Mouse (Mus musculus): ENCODE results near the gene Dnajc4. TPM values are rescaled to one million over a fixed set of nuclear protein-coding genes. Genes with fewer than 3 reads are reported as not detected.
"Not testable (repeated sequence)": the region's sequence is repeated elsewhere in the genome, so short reads cannot be mapped to it uniquely, and the experiment has no call there.

The Dnajc4 gene
- total RNA-seq, 2 experiments from 2014 or later: 33.9 to 38.4 TPM

GRCm38 (mm10) chr19:6995255-6995991 lies 3.1 kb upstream of the Dnajc4 start:
- DNase-seq (ENCODE audit: low spot score): no peak

GRCm38 (mm10) chr19:6994489-6994888 lies 2.1 kb upstream of the Dnajc4 start:
- DNase-seq (ENCODE audit: low spot score): no peak

GRCm38 (mm10) chr19:6994002-6994401 lies 1.6 kb upstream of the Dnajc4 start:
- DNase-seq (ENCODE audit: low spot score): no peak

- no peak for DNase-seq (ENCODE audit: low spot score)
Measured at GRCm38 (mm10) chr19:6993011-6993770, 819 bp upstream of the Dnajc4 start.

- DNase-seq (ENCODE audit: low spot score): not testable (repeated sequence)
Measured at GRCm38 (mm10) chr19:6991166-6991565, 1.2 kb downstream of the Dnajc4 start.

GRCm38 (mm10) chr19:6990712-6991111 lies 1.7 kb downstream of the Dnajc4 start:
- no peak for DNase-seq (ENCODE audit: low spot score)

DNA sequence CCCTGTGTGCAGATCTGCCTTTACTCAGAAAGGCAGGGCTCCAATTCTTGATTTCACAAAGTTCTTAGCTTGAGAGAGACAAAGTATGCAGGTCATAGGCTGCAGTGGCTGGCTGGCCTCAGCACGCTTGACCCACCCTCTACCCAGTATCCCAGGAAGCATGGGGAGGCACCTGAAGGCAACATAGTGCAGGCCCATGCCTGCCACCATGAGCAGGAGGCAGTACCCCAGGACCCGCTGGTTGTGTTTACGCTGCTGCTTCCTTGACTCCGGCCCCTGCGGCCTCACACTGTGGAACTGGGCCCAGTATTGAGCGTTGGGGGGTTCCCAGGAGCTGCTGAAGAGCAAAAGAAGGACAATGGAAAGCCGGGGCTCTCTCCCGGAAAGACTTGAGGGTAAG lies 3.1 kb downstream of the Dnajc4 start:
- DNase-seq (ENCODE audit: low spot score): no peak

GRCm38 (mm10) chr19:6987904-6988285 lies 4.5 kb downstream of the Dnajc4 start:
- no peak for DNase-seq (ENCODE audit: low spot score)

DNA sequence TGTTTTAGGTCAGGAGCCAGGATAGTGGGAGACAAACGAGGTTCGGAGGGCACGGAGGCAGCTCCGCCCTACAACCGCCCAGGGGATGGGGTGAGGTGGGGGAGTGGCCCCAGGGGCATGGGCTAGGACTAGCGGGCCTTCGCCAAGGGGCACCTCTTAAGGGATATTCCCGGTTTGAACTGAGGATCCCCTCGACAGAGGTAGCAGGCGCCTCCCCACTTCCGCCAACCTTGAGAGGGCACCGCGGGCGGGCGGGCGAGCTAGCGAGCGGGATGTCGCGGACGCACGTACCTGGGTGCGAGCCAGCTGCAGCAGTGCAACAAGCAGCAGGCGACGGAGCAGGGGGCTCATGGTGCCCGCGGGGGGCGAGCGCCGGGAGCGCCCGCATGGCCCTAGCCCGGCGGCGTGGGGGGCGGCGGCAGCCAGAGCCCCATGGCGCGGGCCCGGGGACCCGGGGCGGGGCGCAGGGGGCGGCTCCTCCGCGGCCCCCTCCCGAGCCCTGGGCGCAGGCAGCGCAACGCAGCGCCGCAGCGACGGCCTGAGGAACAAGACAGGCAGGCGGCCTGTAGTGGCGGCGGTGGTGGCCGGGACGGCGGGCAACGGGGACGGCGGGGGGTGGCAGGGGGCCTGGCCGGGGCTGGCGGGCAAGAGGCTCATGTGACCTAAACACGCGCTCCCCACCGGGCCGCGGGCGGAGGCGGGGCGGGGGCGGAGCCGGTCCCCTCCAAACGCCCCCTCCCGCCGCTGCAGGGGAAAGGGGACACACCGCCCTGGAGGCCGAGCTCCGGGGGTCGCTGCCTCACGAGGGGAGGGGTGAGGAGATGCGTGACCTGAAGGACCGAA lies 5.1 kb downstream of the Dnajc4 start, which contains the start of gene Vegfb:
Gene Vegfb, minus strand, starts transcription at position 591 of the 843 bp plus-strand sequence.
- DNase-seq (ENCODE audit: low spot score): peak; percentile 62

DNA sequence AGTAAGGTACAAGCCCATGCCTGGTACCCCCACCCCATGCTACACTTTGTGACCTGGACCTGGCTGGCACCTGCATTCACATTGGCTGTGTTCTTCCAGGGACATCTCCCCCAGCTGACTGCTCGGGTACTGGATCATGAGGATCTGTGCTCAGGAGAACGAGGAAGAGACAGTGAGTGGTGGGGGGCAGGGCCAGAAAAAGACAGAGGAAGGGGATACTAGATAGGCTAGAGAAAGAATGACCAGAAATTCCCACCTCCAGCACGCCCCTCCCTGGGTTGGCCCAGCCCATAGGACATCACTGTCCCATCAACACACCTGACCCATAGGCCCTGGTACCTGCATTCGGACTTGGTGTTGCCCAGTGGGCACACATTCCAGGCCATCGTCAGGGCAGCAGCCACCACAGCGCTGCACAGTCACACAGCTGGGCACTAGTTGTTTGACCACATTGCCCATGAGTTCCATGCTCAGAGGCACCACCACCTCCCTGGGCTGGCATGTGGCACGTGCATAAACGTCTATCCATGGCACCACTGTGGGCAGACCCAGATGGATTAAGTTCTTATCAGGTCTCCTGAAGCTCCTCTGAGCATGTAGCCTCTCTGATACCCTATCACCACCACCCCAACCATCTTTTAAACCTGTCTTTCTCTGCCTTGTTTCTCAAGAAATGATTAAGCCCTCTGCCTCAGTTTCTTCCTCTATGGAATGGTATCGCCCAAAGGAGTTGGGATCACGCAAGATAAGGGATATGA lies 6.2 kb downstream of the Dnajc4 start:
- no peak for DNase-seq (ENCODE audit: low spot score)

DNA sequence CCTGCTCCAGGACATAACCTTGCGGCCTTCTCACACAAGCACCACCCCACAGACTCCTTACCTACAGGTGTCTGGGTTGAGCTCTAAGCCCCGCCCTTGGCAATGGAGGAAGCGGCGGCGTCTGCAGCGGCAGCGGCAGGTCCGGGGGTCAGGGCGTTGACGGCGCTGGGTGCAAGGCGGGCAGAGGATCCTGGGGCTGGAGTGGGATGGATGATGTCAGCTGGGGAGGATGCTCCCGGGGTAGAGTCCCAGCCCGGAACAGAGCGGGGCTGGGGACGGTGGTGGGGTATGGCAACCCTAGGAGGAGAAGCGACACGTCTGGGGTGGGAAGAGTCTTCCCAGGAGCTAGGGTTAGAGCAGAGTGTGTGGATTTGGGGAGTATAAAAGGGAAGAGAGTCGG lies 7.1 kb downstream of the Dnajc4 start:
- DNase-seq (ENCODE audit: low spot score): no peak

GRCm38 (mm10) chr19:6983621-6984020 lies 8.8 kb downstream of the Dnajc4 start:
- no peak for DNase-seq (ENCODE audit: low spot score)

GRCm38 (mm10) chr19:6981465-6981864 lies 10.9 kb downstream of the Dnajc4 start:
- DNase-seq (ENCODE audit: low spot score): no peak

GRCm38 (mm10) chr19:6980381-6981093 lies 11.8 kb downstream of the Dnajc4 start, which contains the start of gene Fkbp2:
Gene Fkbp2, minus strand, starts transcription at chr19:6980501.
- peak; percentile 99 for DNase-seq (ENCODE audit: low spot score)

- DNase-seq (ENCODE audit: low spot score): peak; percentile 100
Measured at GRCm38 (mm10) chr19:6979486-6980380, 12.6 kb downstream of the Dnajc4 start.

- no peak for DNase-seq (ENCODE audit: low spot score)
Measured at GRCm38 (mm10) chr19:6979001-6979479, 13.3 kb downstream of the Dnajc4 start.

DNA sequence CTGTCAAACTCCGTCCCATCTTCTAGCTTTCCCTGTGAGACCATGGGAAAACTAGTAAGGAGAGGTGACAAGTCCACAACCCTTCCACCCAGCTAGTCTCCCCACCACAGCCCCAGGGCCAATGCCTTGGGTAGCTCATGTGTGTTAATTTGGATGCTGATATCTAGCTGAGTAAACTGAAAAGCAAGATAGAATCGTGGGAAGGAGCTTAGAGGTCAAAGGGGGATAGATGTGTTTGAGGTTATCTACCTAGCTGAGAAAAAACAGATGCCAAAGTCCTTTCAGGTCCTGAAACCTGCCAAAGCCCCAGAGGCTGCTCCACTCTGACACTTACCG lies 13.8 kb downstream of the Dnajc4 start:
- DNase-seq (ENCODE audit: low spot score): no peak

DNA sequence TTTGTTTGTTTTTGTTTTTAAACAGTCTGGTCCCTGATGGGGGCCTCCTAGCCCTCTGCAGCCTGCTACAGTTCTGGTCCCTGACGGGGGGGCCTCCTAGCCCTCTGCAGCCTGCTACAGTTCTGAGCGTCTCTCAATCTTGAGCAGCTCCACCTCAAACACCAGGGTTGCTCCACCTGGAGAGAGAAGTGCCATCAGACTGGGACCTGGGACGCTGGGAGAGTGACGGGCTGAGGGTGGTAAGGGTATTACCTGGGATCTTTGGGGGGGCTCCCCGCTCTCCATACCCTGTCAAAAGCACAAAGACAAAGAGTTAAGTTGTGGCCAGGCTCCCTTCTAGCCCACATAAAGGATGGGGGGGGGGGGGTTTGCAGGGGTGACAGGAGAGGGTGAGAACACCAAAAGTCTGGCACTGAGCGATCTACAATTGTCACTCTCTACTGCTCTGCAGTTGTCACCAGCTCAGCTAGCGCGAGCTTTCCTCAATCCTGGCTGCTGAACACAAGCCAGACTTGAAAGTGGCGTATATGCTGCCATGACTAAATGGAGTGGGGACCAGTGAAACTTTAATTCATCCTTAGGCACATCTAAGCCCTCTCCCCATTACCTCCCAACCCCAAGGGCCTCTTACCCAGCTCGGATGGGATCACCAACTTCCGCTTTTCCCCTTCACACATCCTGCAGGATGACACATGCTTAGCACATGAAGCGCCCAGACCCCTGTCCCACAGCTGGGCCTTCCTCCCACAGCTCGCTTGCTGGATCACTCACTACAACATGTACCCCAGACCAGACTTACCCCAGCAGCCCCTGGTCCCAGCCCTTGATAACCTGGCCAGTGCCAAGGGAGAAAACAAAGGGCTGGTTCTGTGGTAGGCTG lies 14.4 kb downstream of the Dnajc4 start:
- no peak for DNase-seq (ENCODE audit: low spot score)

Data from gastrocnemius, adult 18-20 months (tissue).